Mouse (Mus musculus) effector memory CD4-positive, alpha-beta T cell, adult 5 months (primary cell): ENCODE data around the gene Il31ra. TPM values are rescaled to one million over a fixed set of nuclear protein-coding genes. Genes with fewer than 3 reads are reported as not detected.

Experiments used
- polyA plus RNA-seq: library from polyadenylated mRNA; unstranded; fragments of 100-300 nt; shearing (Covaris generic); gene quantifications from one replicate; pipeline ENCODE4 v1.2.1, GENCODE M21; 2017

Il31ra gene
- polyA plus RNA-seq = not detected

GRCm38 (mm10) chr13:112594260-112594659, at the start of gene Il31ra:
Gene Il31ra (minus strand): TSS chr13:112594360.

Other genes starting within 250 kb of the Il31ra start
- 108 TPM for gene Il6st, start 130.3 kb downstream of the Il31ra start, polyA plus RNA-seq
- not detected for gene Ddx4, start 58.1 kb upstream of the Il31ra start, polyA plus RNA-seq
- 25.3 TPM for gene Slc38a9, start 66.4 kb upstream of the Il31ra start, polyA plus RNA-seq
- gene Plpp1, start 206.4 kb upstream of the Il31ra start, polyA plus RNA-seq = 0.64 TPM